ENCODE assay signal across 8 mouse cellular contexts in the genomic region with DNA sequence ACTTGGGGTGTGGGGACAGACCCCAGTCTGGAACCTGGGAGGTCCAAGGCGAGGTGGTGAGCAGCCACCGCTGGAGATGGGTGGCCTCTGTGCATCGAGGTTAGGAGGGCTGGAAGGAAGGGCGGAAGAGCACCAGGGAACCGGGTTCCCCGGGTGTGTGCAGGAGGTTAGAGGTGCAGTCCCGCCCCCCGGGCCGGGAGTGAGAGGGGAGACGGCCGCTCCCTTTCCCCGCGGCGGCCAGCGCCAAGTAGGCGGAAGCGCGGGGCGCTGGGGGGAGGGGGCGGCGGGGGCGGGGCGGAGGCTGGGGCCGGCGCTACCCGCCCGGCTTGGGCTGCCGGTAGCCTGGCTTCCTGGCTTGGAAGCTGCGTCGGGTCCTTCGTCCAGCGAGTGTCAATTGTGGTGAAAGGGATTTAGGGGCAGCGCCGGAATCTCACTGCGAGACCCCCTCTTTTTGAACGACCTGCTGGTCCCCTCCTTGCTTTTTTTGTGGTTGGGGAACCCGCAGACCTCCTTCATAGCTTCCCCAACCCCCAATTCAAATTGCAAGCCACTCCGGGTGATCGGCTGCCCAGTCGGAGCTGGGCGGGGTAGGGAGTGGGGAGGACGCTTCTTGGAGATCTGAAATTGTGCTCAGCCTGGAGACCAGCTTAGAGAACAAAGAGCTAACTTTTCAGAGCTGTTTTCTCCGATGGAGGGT. TPM values are rescaled to one million over a fixed set of nuclear protein-coding genes. Genes with fewer than 3 reads are reported as not detected.
DNase-seq lines count a peak whose midpoint lies in the region; ATAC-seq and TF ChIP-seq lines count a peak whose summit lies in the region.

No protein-coding gene starts in this region.

- peak; percentile 67 for DNase-seq in layer of hippocampus, adult 9-11 months
- no peak for DNase-seq in layer of hippocampus, adult 18-20 months (ENCODE audit: low spot score in 2 of 2)
- peak; percentile 80 for DNase-seq in brain, embryonic 14.5 days (ENCODE audit: low read depth)
- DNase-seq in stomach, postnatal 0 days (ENCODE audit: low spot score) = peak; percentile 93

- peak overlapping the region; percentile 98 for H3K4me3 ChIP-seq in forebrain, embryonic 15.5 days
- peak overlapping the region; percentile 93 for H3K4me3 ChIP-seq in hindbrain, embryonic 12.5 days
- peak overlapping the region; percentile 95 for H3K4me3 ChIP-seq in limb, embryonic 15.5 days
- H3K4me3 ChIP-seq in midbrain, embryonic 15.5 days = peak overlapping the region; percentile 88
- peak overlapping the region; percentile 90 for H3K4me3 ChIP-seq in stomach, postnatal 0 days (ENCODE audit: low read depth, low read length)

- H3K4me2 ChIP-seq in forebrain, embryonic 15.5 days (replicated peaks) = peak overlapping the region; percentile 58
- peak overlapping the region; percentile 77 for H3K4me2 ChIP-seq in hindbrain, embryonic 12.5 days (replicated peaks)
- H3K4me2 ChIP-seq in limb, embryonic 15.5 days = peak overlapping the region; percentile 88
- H3K4me2 ChIP-seq in midbrain, embryonic 15.5 days = peak overlapping the region; percentile 76
- peak overlapping the region; percentile 74 for H3K4me2 ChIP-seq in stomach, postnatal 0 days (replicated peaks; ENCODE audit: low read depth)

- H3K9ac ChIP-seq in forebrain, embryonic 15.5 days (replicated peaks) = peak overlapping the region; percentile 97
- peak overlapping the region; percentile 92 for H3K9ac ChIP-seq in hindbrain, embryonic 12.5 days
- H3K9ac ChIP-seq in limb, embryonic 15.5 days = peak overlapping the region; percentile 79
- peak overlapping the region; percentile 85 for H3K9ac ChIP-seq in midbrain, embryonic 15.5 days
- peak overlapping the region; percentile 90 for H3K9ac ChIP-seq in stomach, postnatal 0 days (ENCODE audit: low read length)

- H3K9me3 ChIP-seq in forebrain, embryonic 15.5 days = no peaks in the 10 kb centered on the region
- no peaks in the 10 kb centered on the region for H3K9me3 ChIP-seq in hindbrain, embryonic 12.5 days (replicated peaks)
- no peaks in the 10 kb centered on the region for H3K9me3 ChIP-seq in limb, embryonic 15.5 days
- H3K9me3 ChIP-seq in midbrain, embryonic 15.5 days = no peaks in the 10 kb centered on the region
- no peaks in the 10 kb centered on the region for H3K9me3 ChIP-seq in stomach, postnatal 0 days (ENCODE audit: control insufficient read depth, low read length)

- no peaks in the 10 kb centered on the region for H3K36me3 ChIP-seq in forebrain, embryonic 15.5 days
- no peaks in the 10 kb centered on the region for H3K36me3 ChIP-seq in hindbrain, embryonic 12.5 days
- H3K36me3 ChIP-seq in limb, embryonic 15.5 days = 0 out of 2 replicates have a peak, but pooled peaks cover 5% of the 10 kb centered on the region
- H3K36me3 ChIP-seq in midbrain, embryonic 15.5 days (replicated peaks) = no peaks in the 10 kb centered on the region
- H3K36me3 ChIP-seq in stomach, postnatal 0 days (ENCODE audit: control insufficient read depth, insufficient read depth, low read length) = no peaks in the 10 kb centered on the region

- ATAC-seq in forebrain, embryonic 15.5 days (replicated peaks) = peak; percentile 62
- peak; percentile 62 for ATAC-seq in hindbrain, embryonic 12.5 days (ENCODE audit: low FRiP score)
- peak; percentile 54 for ATAC-seq in limb, embryonic 15.5 days (ENCODE audit: insufficient number of reproducible peaks, low FRiP score, low TSS enrichment, low read depth)
- peak; percentile 65 for ATAC-seq in midbrain, embryonic 15.5 days (replicated peaks)
- ATAC-seq in stomach, postnatal 0 days (ENCODE audit: low FRiP score, low TSS enrichment) = peak; percentile 75

- TF ChIP-seq POLR2A in brain, embryonic 14.5 days (IDR thresholded peaks at IDR 0.05; ENCODE audit: borderline replicate concordance, extremely low read depth, insufficient read depth, insufficient read length, poor library complexity, severe bottlenecking) = peak; percentile 62; the same call in 1 of the 2 replicates

- under 1% methylated on average over 27 of the region's 43 CpGs for WGBS in forebrain, embryonic 15.5 days
- under 1% methylated on average over 19 of the region's 43 CpGs for WGBS in hindbrain, embryonic 12.5 days
- WGBS in limb, embryonic 15.5 days = 0% methylated on average over 28 of the region's 43 CpGs
- WGBS in midbrain, embryonic 15.5 days = under 1% methylated on average over 26 of the region's 43 CpGs
- WGBS in stomach, postnatal 0 days = 0% methylated on average over 27 of the region's 43 CpGs

- no peak for TF ChIP-seq CTCF in brain, embryonic 14.5 days (IDR thresholded peaks at IDR 0.05; ENCODE audit: borderline replicate concordance, extremely low read depth, insufficient read depth, insufficient read length)
- no peak for TF ChIP-seq CTCF in stomach, postnatal 0 days (IDR thresholded peaks at IDR 0.05; ENCODE audit: low read depth)

- H3K4me1 ChIP-seq in forebrain, embryonic 15.5 days = peaks cover 45% of the 10 kb centered on the region
- H3K4me1 ChIP-seq in hindbrain, embryonic 12.5 days = peaks cover 37% of the 10 kb centered on the region
- H3K4me1 ChIP-seq in limb, embryonic 15.5 days = peaks cover 46% of the 10 kb centered on the region
- peaks cover 47% of the 10 kb centered on the region for H3K4me1 ChIP-seq in midbrain, embryonic 15.5 days
- H3K4me1 ChIP-seq in stomach, postnatal 0 days (replicated peaks; ENCODE audit: control insufficient read depth, insufficient read depth) = peaks cover 13% of the 10 kb centered on the region

- H3K27ac ChIP-seq in forebrain, embryonic 15.5 days (replicated peaks) = peak overlapping the region; percentile 96
- peak overlapping the region; percentile 98 for H3K27ac ChIP-seq in hindbrain, embryonic 12.5 days
- peak overlapping the region; percentile 98 for H3K27ac ChIP-seq in limb, embryonic 15.5 days
- peak overlapping the region; percentile 95 for H3K27ac ChIP-seq in midbrain, embryonic 15.5 days
- H3K27ac ChIP-seq in stomach, postnatal 0 days (replicated peaks) = peak overlapping the region; percentile 98

- no peak for TF ChIP-seq EP300 in stomach, postnatal 0 days (optimal IDR thresholded peaks at IDR 0.05)

- H3K27me3 ChIP-seq in forebrain, embryonic 15.5 days = no peaks in the 10 kb centered on the region
- no peaks in the 10 kb centered on the region for H3K27me3 ChIP-seq in hindbrain, embryonic 12.5 days
- H3K27me3 ChIP-seq in limb, embryonic 15.5 days = no peaks in the 10 kb centered on the region
- no peaks in the 10 kb centered on the region for H3K27me3 ChIP-seq in midbrain, embryonic 15.5 days (replicated peaks)
- H3K27me3 ChIP-seq in stomach, postnatal 0 days (ENCODE audit: control insufficient read depth, insufficient read depth, low read length) = no peaks in the 10 kb centered on the region

RNA-seq across cellular contexts. Expression of a gene that starts 1.3 kb away (rescaled TPM):
- 100 to 1,000 TPM; 107 to 110 TPM for total RNA-seq in layer of hippocampus, adult 18-20 months (2021)
- 91.7 and 139 TPM in 2 replicates for polyA plus RNA-seq in brain, embryonic 14.5 days (2012; rRNA removed)
- polyA plus RNA-seq in forebrain, embryonic 15.5 days (2015; fragmentation: Nextera tagmentation; extraction: Ambion mirVana) = 129 and 132 TPM in 2 replicates
- polyA plus RNA-seq in hindbrain, embryonic 12.5 days (2016; fragmentation: Nextera tagmentation; extraction: Ambion mirVana) = 111 and 120 TPM in 2 replicates
- 128 and 131 TPM in 2 replicates for polyA plus RNA-seq in limb, embryonic 15.5 days (2015; fragmentation: Nextera tagmentation; extraction: Ambion mirVana)
- 198 and 199 TPM in 2 replicates for polyA plus RNA-seq in midbrain, embryonic 15.5 days (2015; fragmentation: Nextera tagmentation; extraction: Ambion mirVana)
- 84.0 and 90.1 TPM in 2 replicates for polyA plus RNA-seq in stomach, postnatal 0 days (2015; fragmentation: Nextera tagmentation; extraction: Ambion mirVana)

RNA-seq across cellular contexts. Expression of a gene that starts 17.9 kb away (rescaled TPM):
- 100 to 1,000 TPM; 367 to 379 TPM for total RNA-seq in layer of hippocampus, adult 18-20 months (2021)
- 396 and 444 TPM in 2 replicates for polyA plus RNA-seq in brain, embryonic 14.5 days (2012; rRNA removed)
- 327 and 370 TPM in 2 replicates for polyA plus RNA-seq in forebrain, embryonic 15.5 days (2015; fragmentation: Nextera tagmentation; extraction: Ambion mirVana)
- polyA plus RNA-seq in hindbrain, embryonic 12.5 days (2016; fragmentation: Nextera tagmentation; extraction: Ambion mirVana) = 347 and 376 TPM in 2 replicates
- polyA plus RNA-seq in limb, embryonic 15.5 days (2015; fragmentation: Nextera tagmentation; extraction: Ambion mirVana) = 447 and 586 TPM in 2 replicates
- polyA plus RNA-seq in midbrain, embryonic 15.5 days (2015; fragmentation: Nextera tagmentation; extraction: Ambion mirVana) = 259 and 277 TPM in 2 replicates
- 585 and 586 TPM in 2 replicates for polyA plus RNA-seq in stomach, postnatal 0 days (2015; fragmentation: Nextera tagmentation; extraction: Ambion mirVana)

RNA-seq across cellular contexts. Expression of a gene that starts 24.4 kb away (rescaled TPM):
- 1 to 10 TPM; 1.1 to 1.2 TPM for total RNA-seq in layer of hippocampus, adult 18-20 months (2021)
- polyA plus RNA-seq in brain, embryonic 14.5 days (2012; rRNA removed) = 0.46 and 0.69 TPM in 2 replicates
- 0.39 and 0.75 TPM in 2 replicates for polyA plus RNA-seq in forebrain, embryonic 15.5 days (2015; fragmentation: Nextera tagmentation; extraction: Ambion mirVana)
- polyA plus RNA-seq in hindbrain, embryonic 12.5 days (2016; fragmentation: Nextera tagmentation; extraction: Ambion mirVana) = 0.68 and 0.98 TPM in 2 replicates
- polyA plus RNA-seq in limb, embryonic 15.5 days (2015; fragmentation: Nextera tagmentation; extraction: Ambion mirVana) = 0.35 TPM in 1 of 2 replicates, not detected in the other
- 0.50 and 1.1 TPM in 2 replicates for polyA plus RNA-seq in midbrain, embryonic 15.5 days (2015; fragmentation: Nextera tagmentation; extraction: Ambion mirVana)
- not detected in 2 replicates for polyA plus RNA-seq in stomach, postnatal 0 days (2015; fragmentation: Nextera tagmentation; extraction: Ambion mirVana)

RNA-seq across cellular contexts. Expression of a gene that starts 33.8 kb away (rescaled TPM):
- total RNA-seq in layer of hippocampus, adult 18-20 months (2021) = 10 to 100 TPM; 18.6 to 23.2 TPM
- 19.7 and 21.2 TPM in 2 replicates for polyA plus RNA-seq in brain, embryonic 14.5 days (2012; rRNA removed)
- polyA plus RNA-seq in forebrain, embryonic 15.5 days (2015; fragmentation: Nextera tagmentation; extraction: Ambion mirVana) = 18.0 and 18.6 TPM in 2 replicates
- 22.0 and 25.4 TPM in 2 replicates for polyA plus RNA-seq in hindbrain, embryonic 12.5 days (2016; fragmentation: Nextera tagmentation; extraction: Ambion mirVana)
- polyA plus RNA-seq in limb, embryonic 15.5 days (2015; fragmentation: Nextera tagmentation; extraction: Ambion mirVana) = 17.3 and 19.1 TPM in 2 replicates
- 16.2 and 17.6 TPM in 2 replicates for polyA plus RNA-seq in midbrain, embryonic 15.5 days (2015; fragmentation: Nextera tagmentation; extraction: Ambion mirVana)
- polyA plus RNA-seq in stomach, postnatal 0 days (2015; fragmentation: Nextera tagmentation; extraction: Ambion mirVana) = 9.0 TPM in 2 replicates

RNA-seq across cellular contexts. Expression of a gene that starts 40.4 kb away (rescaled TPM):
- total RNA-seq in layer of hippocampus, adult 18-20 months (2021) = 10 to 100 TPM; 70.8 to 71.5 TPM
- 26.7 and 27.3 TPM in 2 replicates for polyA plus RNA-seq in brain, embryonic 14.5 days (2012; rRNA removed)
- 17.8 and 21.0 TPM in 2 replicates for polyA plus RNA-seq in forebrain, embryonic 15.5 days (2015; fragmentation: Nextera tagmentation; extraction: Ambion mirVana)
- polyA plus RNA-seq in hindbrain, embryonic 12.5 days (2016; fragmentation: Nextera tagmentation; extraction: Ambion mirVana) = 14.1 and 14.8 TPM in 2 replicates
- polyA plus RNA-seq in limb, embryonic 15.5 days (2015; fragmentation: Nextera tagmentation; extraction: Ambion mirVana) = 4.5 and 5.3 TPM in 2 replicates
- 33.3 and 33.8 TPM in 2 replicates for polyA plus RNA-seq in midbrain, embryonic 15.5 days (2015; fragmentation: Nextera tagmentation; extraction: Ambion mirVana)
- polyA plus RNA-seq in stomach, postnatal 0 days (2015; fragmentation: Nextera tagmentation; extraction: Ambion mirVana) = 1.1 and 1.9 TPM in 2 replicates

Comparison
In these comparisons a context has a peak if more than half of its experiments do, and no peak if none do; other contexts are left out.
1. DNase-seq: peak in layer of hippocampus, adult 9-11 months (single experiment), brain, embryonic 14.5 days (single experiment) and stomach, postnatal 0 days (single experiment); none in layer of hippocampus, adult 18-20 months (0 of 2).
2. Peak in every context shown above with its lines, with median percentiles within 50 percentile points of each other: ATAC-seq, H3K27ac ChIP-seq, H3K4me2 ChIP-seq, H3K4me3 ChIP-seq and H3K9ac ChIP-seq.